Mouse (Mus musculus): ENCODE results near the gene Hk3. TPM values are rescaled to one million over a fixed set of nuclear protein-coding genes. Genes with fewer than 3 reads are reported as not detected.

Hk3 gene
- polyA plus RNA-seq, 1 experiment from 2014 or later: 1.2 TPM

GRCm38 (mm10) chr13:55020051-55020450 is 1.1 kb downstream of the Hk3 start:
- Histone ChIP-seq H3K27me3 (replicated peaks; ENCODE audit: control insufficient read depth, insufficient read depth, low read length) (no peaks in the 10 kb centered on the region), H3K4me1 (ENCODE audit: control insufficient read depth, insufficient read depth, low read depth, low read length) (no peaks in the 10 kb centered on the region), H3K9ac (ENCODE audit: low read depth, low read length) (no peak overlapping the region), H3K27ac (ENCODE audit: low read depth, low read length) (no peak overlapping the region), H3K4me3 (ENCODE audit: low read length) (no peak overlapping the region), H3K36me3 (ENCODE audit: control insufficient read depth, insufficient read depth, low read length) (no peaks in the 10 kb centered on the region), H3K9me3 (ENCODE audit: control insufficient read depth, low read length) (no peaks in the 10 kb centered on the region), H3K4me2 (ENCODE audit: low read length) (no peak overlapping the region)
- no peak for ATAC-seq
- 90% methylated on average over 4 of the region's 4 CpGs for WGBS

- no peak for ATAC-seq
- H3K9ac ChIP-seq (ENCODE audit: low read depth, low read length): no peak overlapping the region
- H3K9me3 ChIP-seq (ENCODE audit: control insufficient read depth, low read length): no peaks in the 10 kb centered on the region
- no peak overlapping the region for H3K4me3 ChIP-seq (ENCODE audit: low read length)
- no peaks in the 10 kb centered on the region for H3K27me3 ChIP-seq (replicated peaks; ENCODE audit: control insufficient read depth, insufficient read depth, low read length)
- WGBS: 58% methylated on average over 3 of the region's 3 CpGs
- H3K36me3 ChIP-seq (ENCODE audit: control insufficient read depth, insufficient read depth, low read length): no peaks in the 10 kb centered on the region
- no peak overlapping the region for H3K4me2 ChIP-seq (ENCODE audit: low read length)
- no peaks in the 10 kb centered on the region for H3K4me1 ChIP-seq (ENCODE audit: control insufficient read depth, insufficient read depth, low read depth, low read length)
- no peak overlapping the region for H3K27ac ChIP-seq (ENCODE audit: low read depth, low read length)
Measured at GRCm38 (mm10) chr13:55019181-55019580, 2.0 kb downstream of the Hk3 start.

GRCm38 (mm10) chr13:55018700-55019099 is 2.5 kb downstream of the Hk3 start:
- no peaks in the 10 kb centered on the region for H3K36me3 ChIP-seq (ENCODE audit: control insufficient read depth, insufficient read depth, low read length)
- no peak overlapping the region for H3K4me3 ChIP-seq (ENCODE audit: low read length)
- H3K9me3 ChIP-seq (ENCODE audit: control insufficient read depth, low read length): no peaks in the 10 kb centered on the region

GRCm38 (mm10) chr13:55017898-55018599 is 3.1 kb downstream of the Hk3 start:
- ATAC-seq: no peak
- no peak overlapping the region for H3K4me2 ChIP-seq (ENCODE audit: low read length)
- WGBS: 81% methylated on average over 8 of the region's 8 CpGs

More at GRCm38 (mm10) chr13:55018700-55019099, 2.5 kb downstream of the Hk3 start:
- Histone ChIP-seq H3K27ac (ENCODE audit: low read depth, low read length) (no peak overlapping the region), H3K4me2 (ENCODE audit: low read length) (no peak overlapping the region), H3K9ac (ENCODE audit: low read depth, low read length) (no peak overlapping the region), H3K4me1 (ENCODE audit: control insufficient read depth, insufficient read depth, low read depth, low read length) (0 out of 2 replicates have a peak, but pooled peaks cover 2% of the 10 kb centered on the region), H3K27me3 (replicated peaks; ENCODE audit: control insufficient read depth, insufficient read depth, low read length) (no peaks in the 10 kb centered on the region)
- no peak for ATAC-seq
- WGBS: 88% methylated on average over 9 of the region's 9 CpGs

GRCm38 (mm10) chr13:55017154-55017897 is 3.9 kb downstream of the Hk3 start:
- Histone ChIP-seq H3K27me3 (replicated peaks; ENCODE audit: control insufficient read depth, insufficient read depth, low read length) (no peaks in the 10 kb centered on the region), H3K4me1 (ENCODE audit: control insufficient read depth, insufficient read depth, low read depth, low read length) (0 out of 2 replicates have a peak, but pooled peaks cover 2% of the 10 kb centered on the region), H3K9me3 (ENCODE audit: control insufficient read depth, low read length) (no peaks in the 10 kb centered on the region), H3K4me3 (ENCODE audit: low read length) (no peak overlapping the region), H3K36me3 (ENCODE audit: control insufficient read depth, insufficient read depth, low read length) (no peaks in the 10 kb centered on the region), H3K9ac (ENCODE audit: low read depth, low read length) (no peak overlapping the region), H3K4me2 (ENCODE audit: low read length) (no peak overlapping the region), H3K27ac (ENCODE audit: low read depth, low read length) (no peak overlapping the region)
- no peak for ATAC-seq
- 94% methylated on average over 12 of the region's 12 CpGs for WGBS

More at GRCm38 (mm10) chr13:55017898-55018599, 3.1 kb downstream of the Hk3 start:
- Histone ChIP-seq H3K4me3 (ENCODE audit: low read length) (no peak overlapping the region), H3K36me3 (ENCODE audit: control insufficient read depth, insufficient read depth, low read length) (no peaks in the 10 kb centered on the region), H3K9me3 (ENCODE audit: control insufficient read depth, low read length) (no peaks in the 10 kb centered on the region), H3K9ac (ENCODE audit: low read depth, low read length) (no peak overlapping the region), H3K27me3 (replicated peaks; ENCODE audit: control insufficient read depth, insufficient read depth, low read length) (no peaks in the 10 kb centered on the region), H3K27ac (ENCODE audit: low read depth, low read length) (no peak overlapping the region), H3K4me1 (ENCODE audit: control insufficient read depth, insufficient read depth, low read depth, low read length) (0 out of 2 replicates have a peak, but pooled peaks cover 2% of the 10 kb centered on the region)

GRCm38 (mm10) chr13:55014451-55014850 is 6.7 kb downstream of the Hk3 start:
- H3K4me1 ChIP-seq (ENCODE audit: control insufficient read depth, insufficient read depth, low read depth, low read length): peaks cover 8% of the 10 kb centered on the region
- no peak overlapping the region for H3K27ac ChIP-seq (ENCODE audit: low read depth, low read length)
- no peak overlapping the region for H3K4me2 ChIP-seq (ENCODE audit: low read length)
- H3K36me3 ChIP-seq (ENCODE audit: control insufficient read depth, insufficient read depth, low read length): no peaks in the 10 kb centered on the region
- ATAC-seq: no peak
- no peak overlapping the region for H3K4me3 ChIP-seq (ENCODE audit: low read length)
- no peak overlapping the region for H3K9ac ChIP-seq (ENCODE audit: low read depth, low read length)
- WGBS: 35% methylated on average over 9 of the region's 9 CpGs
- H3K9me3 ChIP-seq (ENCODE audit: control insufficient read depth, low read length): no peaks in the 10 kb centered on the region
- no peaks in the 10 kb centered on the region for H3K27me3 ChIP-seq (replicated peaks; ENCODE audit: control insufficient read depth, insufficient read depth, low read length)

- H3K4me3 ChIP-seq (ENCODE audit: low read length): no peak overlapping the region
- H3K9ac ChIP-seq (ENCODE audit: low read depth, low read length): no peak overlapping the region
- no peak for ATAC-seq
- H3K36me3 ChIP-seq (ENCODE audit: control insufficient read depth, insufficient read depth, low read length): no peaks in the 10 kb centered on the region
- H3K4me1 ChIP-seq (ENCODE audit: control insufficient read depth, insufficient read depth, low read depth, low read length): peaks cover 10% of the 10 kb centered on the region
- no peak overlapping the region for H3K4me2 ChIP-seq (ENCODE audit: low read length)
- WGBS: 8% methylated on average over 9 of the region's 9 CpGs
- no peaks in the 10 kb centered on the region for H3K27me3 ChIP-seq (replicated peaks; ENCODE audit: control insufficient read depth, insufficient read depth, low read length)
- H3K27ac ChIP-seq (ENCODE audit: low read depth, low read length): no peak overlapping the region
- no peaks in the 10 kb centered on the region for H3K9me3 ChIP-seq (ENCODE audit: control insufficient read depth, low read length)
Measured at GRCm38 (mm10) chr13:55013702-55014344, 7.4 kb downstream of the Hk3 start.

GRCm38 (mm10) chr13:55011981-55012478 is 9.2 kb downstream of the Hk3 start:
- Histone ChIP-seq H3K4me2 (ENCODE audit: low read length) (0 out of 2 replicates have a peak overlapping the region, but pooled peaks have one; percentile 13), H3K4me3 (ENCODE audit: low read length) (no peak overlapping the region), H3K9ac (ENCODE audit: low read depth, low read length) (no peak overlapping the region), H3K27me3 (replicated peaks; ENCODE audit: control insufficient read depth, insufficient read depth, low read length) (no peaks in the 10 kb centered on the region), H3K4me1 (ENCODE audit: control insufficient read depth, insufficient read depth, low read depth, low read length) (peaks cover 19% of the 10 kb centered on the region), H3K27ac (ENCODE audit: low read depth, low read length) (no peak overlapping the region), H3K9me3 (ENCODE audit: control insufficient read depth, low read length) (no peaks in the 10 kb centered on the region), H3K36me3 (ENCODE audit: control insufficient read depth, insufficient read depth, low read length) (no peaks in the 10 kb centered on the region)
- peak; percentile 43 for ATAC-seq
- 4% methylated on average over 14 of the region's 14 CpGs for WGBS

GRCm38 (mm10) chr13:55011103-55011502 is 10.1 kb downstream of the Hk3 start:
- 81% methylated on average over 15 of the region's 15 CpGs for WGBS
- H3K4me2 ChIP-seq (ENCODE audit: low read length): no peak overlapping the region
- H3K27ac ChIP-seq (ENCODE audit: low read depth, low read length): no peak overlapping the region
- H3K4me3 ChIP-seq (ENCODE audit: low read length): no peak overlapping the region
- no peaks in the 10 kb centered on the region for H3K27me3 ChIP-seq (replicated peaks; ENCODE audit: control insufficient read depth, insufficient read depth, low read length)
- H3K4me1 ChIP-seq (ENCODE audit: control insufficient read depth, insufficient read depth, low read depth, low read length): peaks cover 19% of the 10 kb centered on the region
- no peak for ATAC-seq
- H3K36me3 ChIP-seq (ENCODE audit: control insufficient read depth, insufficient read depth, low read length): no peaks in the 10 kb centered on the region
- H3K9ac ChIP-seq (ENCODE audit: low read depth, low read length): no peak overlapping the region
- H3K9me3 ChIP-seq (ENCODE audit: control insufficient read depth, low read length): no peaks in the 10 kb centered on the region

Data from hindbrain, embryonic 16.5 days (tissue).